Mouse (Mus musculus) ES-Bruce4 (cell line): ENCODE measurements around the gene Uhrf2.

Experiments
- CTCF ChIP-seq: IDR thresholded peaks from one replicate; pipeline ENCODE4 v1.8.1; 2011; ENCODE audit warnings: low read depth, low read length
- EP300 ChIP-seq: IDR thresholded peaks from 2 replicates; pipeline ENCODE4 v1.6.1; 2011; ENCODE audit warnings: low read depth, low read length; ENCODE audit not compliant: insufficient read depth

DNA sequence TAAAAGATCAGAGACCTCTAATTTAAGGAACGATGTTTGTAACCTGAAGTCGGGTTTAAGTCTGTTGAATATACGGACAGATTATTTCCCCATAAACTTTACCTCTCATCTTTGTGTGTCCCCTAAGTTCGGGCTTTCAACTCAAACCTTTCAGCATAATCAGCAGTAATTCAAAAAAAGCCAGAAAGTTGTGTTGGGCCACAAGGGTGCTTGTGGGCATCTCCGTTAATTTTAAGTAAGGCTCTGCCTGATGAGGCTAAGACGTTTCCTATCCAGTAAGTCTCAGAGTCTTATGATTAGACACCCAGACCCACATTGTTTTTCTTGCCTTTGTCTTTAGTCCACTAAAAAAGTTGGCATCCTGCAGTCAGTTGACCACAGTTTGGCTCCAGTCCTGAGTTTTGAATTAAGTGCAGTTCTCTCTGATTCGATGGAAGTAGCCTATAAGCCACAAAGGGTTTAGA is 1.2 kb downstream of the Uhrf2 start:
- TF ChIP-seq EP300 = no peak
- no peak for TF ChIP-seq CTCF
